Mouse (Mus musculus): ENCODE data around the gene Cdkl3.
"Not testable (repeated sequence)": the region's sequence is repeated elsewhere in the genome, so short reads cannot be mapped to it uniquely, and the experiment has no call there.

Gene Cdkl3

DNA sequence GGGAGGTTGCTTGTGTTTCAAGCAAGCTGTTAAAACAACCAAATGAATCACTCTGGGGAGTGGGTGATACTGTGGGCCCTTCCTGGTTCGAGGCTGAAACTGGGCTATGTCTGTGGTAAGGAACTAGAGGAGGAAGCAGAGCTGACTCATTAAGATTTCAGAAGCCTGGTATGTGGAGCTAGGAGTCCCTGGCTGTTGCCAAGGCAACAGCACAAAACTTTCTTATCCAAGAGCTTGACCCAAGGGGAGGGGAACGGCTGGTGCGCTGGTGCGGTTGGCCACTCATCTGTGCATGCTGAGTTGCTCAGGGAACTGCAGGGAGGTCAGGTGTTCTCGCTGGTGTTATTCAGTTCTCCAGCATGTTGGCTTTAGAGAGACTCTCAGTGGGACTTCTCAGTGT is 76.0 kb downstream of the Cdkl3 start:
- DNase-seq, result peak; percentile 73 to 76

DNA sequence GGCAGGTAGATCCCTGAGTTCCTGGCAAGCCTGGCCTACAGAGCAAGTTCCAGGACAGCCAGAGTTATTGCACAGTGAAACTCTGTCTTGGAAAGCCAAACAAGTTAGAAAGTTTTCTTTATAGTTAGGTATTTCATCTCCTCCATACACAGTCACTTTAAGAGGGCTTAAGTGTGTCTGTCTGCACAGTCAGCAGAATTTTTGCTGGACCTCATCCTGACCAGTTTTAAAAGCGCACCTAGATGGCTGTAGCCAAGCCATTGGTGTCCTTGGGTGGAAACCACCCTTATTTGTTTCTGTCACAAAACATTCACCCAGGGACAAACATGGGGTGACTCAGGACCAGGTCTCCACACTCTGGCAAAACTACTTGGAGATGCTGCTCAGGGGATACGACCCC is 76.6 kb downstream of the Cdkl3 start:
- no peak for DNase-seq

DNA sequence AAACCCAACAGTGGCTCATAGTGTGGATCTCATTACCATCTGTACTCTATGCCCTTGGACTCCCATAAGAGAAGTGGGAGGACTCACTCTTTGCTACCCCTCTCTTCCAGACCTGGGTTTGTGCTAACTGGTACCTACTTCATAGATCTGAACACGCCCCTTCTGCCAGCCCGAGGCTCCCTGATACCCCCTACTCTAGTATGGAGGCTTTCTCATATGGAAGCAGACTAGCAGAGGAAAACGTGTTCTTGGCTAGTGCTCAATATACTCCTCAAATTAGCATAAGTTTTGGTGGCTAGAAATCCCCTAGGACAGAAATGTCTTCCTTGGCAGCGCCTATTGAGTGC is 81.8 kb downstream of the Cdkl3 start:
- DNase-seq, result no peak

DNA sequence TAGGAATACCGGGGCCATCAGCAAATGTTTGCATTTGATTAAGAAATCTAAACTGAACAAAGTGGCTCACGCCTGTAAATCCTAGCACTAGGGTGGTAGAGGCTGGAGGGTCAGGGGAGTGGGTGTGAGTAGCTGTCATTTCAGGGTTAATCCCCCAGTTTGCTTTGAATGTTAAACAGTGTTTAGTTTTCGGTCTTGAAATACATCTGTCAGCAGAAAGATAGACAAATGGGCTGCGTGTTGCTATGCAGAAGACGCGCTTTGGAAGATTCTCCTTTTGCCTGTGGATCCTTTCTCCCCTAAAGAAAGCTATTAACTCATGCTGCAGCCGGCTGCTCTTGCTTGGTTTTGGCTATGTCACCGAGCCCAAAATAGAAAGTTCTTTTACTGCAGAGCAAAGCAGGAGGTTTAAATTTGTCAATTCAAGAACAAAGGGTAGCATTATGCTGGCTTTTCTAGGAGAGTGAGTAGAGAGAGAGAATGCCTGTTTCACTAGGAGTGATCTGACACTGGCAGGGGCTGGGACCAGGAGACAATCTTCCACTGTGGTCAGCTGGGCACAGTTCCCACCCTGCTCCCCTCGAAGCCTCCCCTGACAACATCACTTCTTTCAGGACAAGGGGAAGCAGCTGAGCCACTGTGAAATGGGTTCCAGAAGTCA is 82.3 kb downstream of the Cdkl3 start:
- DNase-seq, result no peak

DNA sequence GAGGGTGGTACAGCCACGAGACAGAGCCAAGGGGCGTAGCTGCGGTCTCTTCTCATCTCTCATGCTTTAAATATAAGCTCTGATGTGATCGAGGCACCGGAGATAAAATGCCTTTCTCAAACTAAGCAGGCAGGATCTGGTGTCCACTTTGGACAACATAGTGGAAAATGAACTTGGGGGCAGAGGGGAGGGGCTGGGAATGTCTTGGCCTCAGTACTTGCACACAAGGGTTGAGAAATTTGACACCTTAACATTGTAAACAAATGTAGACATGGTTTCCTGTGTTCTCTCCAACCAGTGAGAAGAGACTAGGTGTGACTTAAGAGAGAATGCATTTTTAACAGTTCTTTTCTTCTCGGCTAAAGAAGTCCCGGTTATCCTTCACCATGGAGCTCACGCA is 85.3 kb downstream of the Cdkl3 start:
- no peak for DNase-seq

DNA sequence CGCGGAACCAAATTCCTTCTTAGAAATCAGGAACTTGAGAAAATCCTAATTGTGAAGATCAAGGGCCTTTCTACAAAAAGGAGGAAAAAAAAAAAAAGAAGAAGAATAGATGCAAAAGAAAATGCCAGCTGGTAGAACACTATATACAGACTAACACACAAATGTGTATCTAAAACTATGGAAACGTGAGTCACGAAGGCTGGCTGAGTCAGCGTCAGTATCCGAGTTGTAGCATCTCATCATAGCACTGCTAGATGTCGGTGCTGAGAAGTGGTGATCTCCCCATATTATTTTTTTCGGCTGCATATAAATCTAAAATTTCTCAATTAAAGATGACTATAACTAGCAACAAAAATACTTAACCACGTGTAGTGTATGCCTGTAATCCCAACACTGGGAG is 87.2 kb downstream of the Cdkl3 start:
- DNase-seq, result no peak

DNA sequence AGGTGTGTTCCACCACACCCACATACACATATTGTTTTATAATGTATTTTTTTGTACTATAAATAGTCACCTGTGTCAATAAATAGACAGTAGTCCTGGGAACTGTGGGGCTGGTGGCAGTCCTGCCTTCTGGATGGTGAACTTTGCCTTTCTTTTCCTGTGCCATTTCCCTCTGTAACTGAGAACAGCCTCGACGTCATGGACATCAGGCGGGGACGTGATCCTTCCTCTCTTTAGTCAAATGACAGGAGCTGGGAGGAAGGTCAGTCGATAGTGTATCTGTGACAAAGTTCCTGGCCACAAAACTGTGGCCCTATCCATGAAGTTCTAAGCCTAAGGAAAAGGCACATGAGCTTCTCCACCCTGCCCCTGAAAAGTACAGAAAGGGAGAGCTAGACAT is 90.5 kb downstream of the Cdkl3 start:
- DNase-seq, result peak; percentile 33 to 57

DNA sequence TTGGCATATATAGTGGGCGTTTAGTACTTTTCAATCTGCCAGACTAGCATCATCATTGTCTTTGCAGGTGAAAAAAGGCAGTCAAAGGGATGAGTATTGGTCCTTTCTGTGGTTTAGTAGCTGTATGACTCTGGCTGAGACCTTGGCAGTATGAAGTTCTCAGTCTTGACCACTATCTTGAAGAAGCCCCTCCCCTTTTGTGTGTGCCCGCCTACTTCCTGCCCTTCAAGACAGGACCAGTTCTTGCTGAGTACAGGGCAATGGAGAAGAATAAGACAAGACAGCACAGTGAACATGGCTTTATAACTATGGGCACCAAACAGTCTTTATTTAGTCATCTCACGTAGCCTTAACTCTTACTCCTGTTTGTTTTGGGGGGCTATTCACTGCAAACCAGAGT is 93.0 kb downstream of the Cdkl3 start:
- DNase-seq, result no peak

DNA sequence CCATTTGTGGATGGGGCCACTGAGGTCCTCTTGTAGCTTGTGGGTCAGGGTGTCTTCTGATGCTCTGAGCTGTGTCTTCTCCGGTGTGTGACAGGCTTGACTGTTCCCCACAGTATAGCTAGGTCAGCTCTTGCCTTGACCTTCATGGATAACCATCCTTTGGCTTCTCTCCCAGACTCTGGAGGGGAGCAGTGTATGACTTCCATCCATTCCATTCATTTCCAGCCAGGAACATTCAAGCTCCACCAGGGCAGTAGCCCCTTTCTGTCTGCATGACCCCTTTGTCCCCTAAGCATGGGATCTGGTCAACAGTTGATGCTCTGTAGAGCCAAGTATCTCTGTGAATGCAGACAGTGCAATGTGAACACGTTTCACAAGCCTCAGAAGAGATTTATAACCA is 93.6 kb downstream of the Cdkl3 start:
- no peak for DNase-seq

DNA sequence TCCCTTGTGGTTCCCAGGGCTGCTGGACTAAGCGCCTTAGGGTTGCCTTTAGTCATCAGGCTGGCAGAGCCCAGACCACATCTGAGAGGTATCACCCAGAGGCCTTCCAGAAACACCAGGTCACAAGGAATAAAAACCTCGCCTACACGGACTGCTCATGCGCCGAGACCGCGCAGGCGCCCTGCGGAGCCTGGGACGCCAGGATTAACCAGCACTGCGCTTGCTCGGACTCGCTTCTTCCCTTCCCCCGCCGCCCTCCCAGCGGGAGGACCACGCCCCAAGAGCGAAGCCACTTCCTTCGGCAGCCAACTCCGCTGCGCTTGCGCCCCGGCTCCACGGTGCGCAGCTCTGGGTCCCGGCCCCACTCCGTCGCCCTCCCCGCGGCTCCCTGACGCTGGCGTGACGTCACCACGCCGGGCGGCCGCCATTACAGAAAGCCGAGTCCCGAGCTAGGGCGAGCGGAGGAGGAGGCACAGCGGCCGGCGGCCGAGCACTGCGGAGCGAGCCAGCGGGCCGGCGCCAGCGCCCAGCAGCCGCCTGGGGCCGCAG is 94.5 kb downstream of the Cdkl3 start, which contains the start of gene Ppp2ca:
Gene Ppp2ca (plus strand): TSS at position 284 of the 549 bp plus-strand sequence.
- peak; percentile 99 for DNase-seq

DNA sequence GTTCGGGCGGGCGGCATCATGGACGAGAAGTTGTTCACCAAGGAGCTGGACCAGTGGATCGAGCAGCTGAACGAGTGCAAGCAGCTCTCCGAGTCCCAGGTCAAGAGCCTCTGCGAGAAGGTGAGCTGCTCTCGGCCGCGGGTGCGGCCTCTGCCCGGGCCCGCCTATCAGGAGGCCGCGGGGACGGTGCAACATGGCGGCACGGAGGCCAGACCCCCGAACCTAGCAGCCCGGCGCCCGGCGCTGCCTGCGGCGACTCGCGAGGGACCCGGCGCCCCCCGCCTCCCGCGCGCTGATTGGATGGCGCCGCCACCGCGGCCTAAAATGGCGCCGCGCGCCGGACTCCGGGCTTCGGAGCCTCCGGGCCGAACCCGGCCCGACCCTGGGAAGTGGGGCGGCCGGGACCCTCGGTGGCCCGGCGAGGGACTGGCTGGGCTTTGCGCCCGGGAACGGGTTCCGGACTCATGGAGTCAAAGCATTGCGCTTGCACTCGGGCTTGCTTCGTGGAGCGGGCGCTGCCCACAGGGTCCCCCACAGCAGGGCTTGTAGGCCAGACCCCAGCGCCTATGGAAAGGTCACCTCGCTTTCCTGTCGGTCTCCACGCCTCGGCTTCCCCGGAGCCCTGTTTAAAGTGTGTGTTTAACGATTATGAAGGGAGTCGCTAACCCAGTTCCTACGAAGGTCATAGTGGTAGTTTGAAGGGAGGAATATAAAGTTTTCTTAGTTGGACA is 95.2 kb downstream of the Cdkl3 start:
- DNase-seq, result peak; percentile 53 to 56

DNA sequence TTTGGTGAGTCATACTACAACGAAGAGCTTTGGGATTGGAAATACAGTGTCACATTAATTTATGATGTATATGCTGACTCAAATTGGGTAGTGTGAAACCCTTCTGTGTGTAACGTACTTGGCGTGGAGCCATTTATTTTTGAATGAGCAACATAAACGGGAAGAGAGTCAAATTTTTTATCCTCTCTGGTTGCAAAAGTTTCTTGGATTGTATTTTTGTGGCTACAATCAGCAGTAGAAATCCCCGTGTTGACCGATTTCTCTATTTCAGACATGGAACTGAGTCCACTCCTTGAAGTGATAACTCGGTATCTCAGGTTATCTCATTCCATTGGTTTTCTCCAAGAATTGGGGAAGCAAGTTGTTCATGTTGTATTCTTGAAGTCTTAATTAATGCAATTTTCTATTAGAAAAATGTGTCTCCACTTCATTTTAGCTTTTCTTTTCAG is 95.8 kb downstream of the Cdkl3 start:
- DNase-seq, result no peak

DNA sequence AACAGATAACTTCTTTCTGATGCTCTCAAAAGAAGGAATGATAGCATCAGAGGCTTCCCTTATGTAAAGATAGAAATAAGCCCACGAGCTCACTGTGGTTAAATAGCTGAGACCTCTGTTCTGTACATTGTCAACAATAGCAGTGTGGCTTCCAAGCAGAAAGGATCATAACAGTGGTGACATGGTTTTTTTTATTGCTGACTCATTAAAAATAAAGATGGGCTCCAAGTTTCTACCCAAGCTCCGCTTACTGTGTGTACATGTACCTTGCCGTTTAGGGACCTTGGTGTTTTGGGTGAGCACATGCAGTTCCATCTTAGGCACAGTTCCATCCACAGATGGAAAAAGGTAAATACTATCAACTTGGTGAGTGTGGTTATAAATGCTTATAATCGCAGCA is 99.0 kb downstream of the Cdkl3 start:
- no peak for DNase-seq

DNA sequence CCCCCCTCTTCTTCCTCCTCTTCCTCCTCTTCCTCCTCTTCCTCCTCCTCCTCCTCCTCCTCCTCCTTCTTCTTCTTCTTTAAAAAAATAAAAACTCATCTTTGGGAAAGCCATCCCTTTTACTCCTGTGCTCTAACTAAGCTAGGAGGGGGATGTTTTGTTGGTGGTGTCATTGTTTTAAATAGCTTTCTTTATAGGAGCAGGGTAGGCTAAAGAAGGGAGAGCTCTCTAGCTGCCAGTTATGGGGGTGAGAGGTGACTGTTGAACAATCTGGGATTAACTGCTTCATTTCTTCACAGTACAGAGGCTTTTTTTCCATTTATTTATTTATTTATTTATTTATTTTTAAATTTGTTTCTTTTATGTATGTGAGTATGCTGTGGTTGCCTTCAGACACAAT is 101.5 kb downstream of the Cdkl3 start:
- DNase-seq, result no peak

DNA sequence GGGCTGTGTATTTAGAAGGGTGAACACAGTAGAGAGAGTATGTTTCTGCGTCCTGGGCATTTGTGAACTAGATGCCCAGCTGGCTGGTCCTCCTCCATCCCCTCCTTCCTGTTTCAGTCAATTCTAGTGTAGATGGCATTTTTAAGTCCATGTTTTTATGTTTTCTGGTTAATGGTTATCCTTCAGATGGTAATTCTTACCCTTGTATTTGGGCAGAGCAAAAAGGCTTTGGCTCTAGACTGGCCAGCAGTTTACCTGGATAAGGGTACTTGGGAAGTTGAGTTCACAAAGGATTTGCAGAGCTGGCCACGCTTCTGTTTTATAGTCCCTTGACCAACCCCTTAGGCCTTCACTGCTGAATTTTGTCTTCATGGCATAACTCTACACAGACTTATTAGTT is 102.0 kb downstream of the Cdkl3 start:
- DNase-seq, result no peak

DNA sequence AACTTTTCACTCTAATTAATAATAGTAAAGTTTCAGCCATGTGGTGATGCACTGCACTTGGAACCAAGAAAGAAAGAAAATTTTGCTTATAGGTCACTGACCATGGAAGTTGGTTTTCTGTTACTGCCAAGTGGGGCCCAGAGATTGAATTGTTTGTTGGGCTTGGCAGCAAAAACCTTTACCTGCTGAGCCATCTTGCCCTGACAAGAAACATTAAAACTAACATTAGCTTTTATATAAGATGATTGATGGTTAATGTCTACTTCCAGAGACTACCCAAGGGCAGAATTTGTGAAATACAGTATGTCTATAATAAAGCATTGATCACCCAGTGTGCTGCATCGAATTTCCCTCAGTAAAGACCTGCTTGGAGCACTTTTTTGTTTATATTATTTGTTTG is 102.4 kb downstream of the Cdkl3 start:
- no peak for DNase-seq

DNA sequence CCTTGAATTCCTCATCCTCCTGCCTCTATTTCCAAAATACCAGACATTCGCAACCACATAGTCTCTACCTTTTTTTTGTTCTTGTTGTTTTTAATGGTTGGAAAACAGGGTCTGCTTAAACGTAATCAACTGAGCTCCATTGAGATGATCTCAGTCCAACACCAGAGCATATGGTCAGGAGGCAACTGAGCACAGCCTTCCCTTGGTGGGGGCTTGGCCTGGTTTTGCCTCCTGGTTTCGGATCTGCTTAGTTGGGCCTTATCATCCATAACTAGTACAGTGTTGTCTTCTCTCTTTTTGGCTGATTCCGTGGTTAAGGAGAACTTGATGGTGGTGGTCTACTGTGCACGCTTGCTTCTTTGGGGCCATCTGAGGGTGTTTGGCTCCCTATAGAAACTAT is 104.8 kb downstream of the Cdkl3 start:
- no peak for DNase-seq

DNA sequence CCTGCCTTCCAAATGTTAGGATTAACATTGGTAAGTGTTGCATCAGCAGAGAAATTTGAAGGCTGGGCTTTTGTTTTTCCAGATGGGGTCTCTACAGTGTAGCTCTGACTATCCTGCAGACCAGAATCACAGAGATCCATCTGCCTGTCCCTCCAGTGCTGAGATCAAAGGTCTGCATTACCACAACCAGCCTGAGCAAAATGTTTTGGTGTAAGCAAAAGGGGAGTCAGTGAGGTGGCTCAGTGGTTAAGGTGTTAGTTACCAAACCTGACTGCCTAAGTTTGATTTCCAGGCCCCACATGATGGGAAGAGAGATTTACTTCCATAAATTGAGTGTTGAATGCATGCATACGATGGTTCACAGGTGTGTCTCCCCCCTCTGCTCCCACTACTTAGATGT is 105.4 kb downstream of the Cdkl3 start:
- DNase-seq, result no peak

DNA sequence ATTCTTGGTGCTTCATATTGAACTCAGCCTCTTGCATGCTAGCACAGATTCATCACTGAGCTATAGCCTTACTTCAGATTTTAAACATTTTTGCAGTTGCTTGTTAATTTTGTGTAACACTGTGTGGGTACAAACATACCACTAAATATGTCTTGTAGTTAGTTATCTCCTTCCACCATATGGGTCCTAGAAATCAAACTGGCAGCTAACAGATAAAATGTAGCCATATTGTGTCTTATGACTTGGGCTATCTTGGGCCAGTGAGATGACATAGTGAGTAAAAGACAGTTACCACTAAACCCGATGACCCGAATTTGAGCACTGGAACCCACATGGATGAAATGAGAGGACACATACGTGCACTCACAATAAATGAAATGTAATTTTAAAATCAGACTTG is 111.5 kb downstream of the Cdkl3 start:
- no peak for DNase-seq

DNA sequence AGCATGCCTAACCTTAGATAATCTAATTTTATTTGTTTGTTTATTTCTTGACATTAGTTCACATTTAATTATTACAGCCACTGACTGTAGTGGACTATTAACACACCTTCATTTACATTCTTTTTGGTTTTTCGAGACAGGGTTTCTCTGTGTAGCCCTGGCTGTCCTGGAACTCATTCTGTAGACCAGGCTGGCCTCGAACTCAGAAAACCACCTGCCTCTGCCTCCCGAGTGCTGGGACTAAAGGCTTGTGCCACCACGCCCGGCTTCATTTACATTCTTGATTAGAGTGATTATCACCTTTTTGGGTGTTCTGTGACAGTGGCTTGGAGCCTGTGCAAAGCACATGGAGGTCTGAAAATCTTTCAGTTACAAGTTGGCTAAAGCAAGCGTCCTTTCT is 112.1 kb downstream of the Cdkl3 start:
- not testable (repeated sequence) for DNase-seq

DNA sequence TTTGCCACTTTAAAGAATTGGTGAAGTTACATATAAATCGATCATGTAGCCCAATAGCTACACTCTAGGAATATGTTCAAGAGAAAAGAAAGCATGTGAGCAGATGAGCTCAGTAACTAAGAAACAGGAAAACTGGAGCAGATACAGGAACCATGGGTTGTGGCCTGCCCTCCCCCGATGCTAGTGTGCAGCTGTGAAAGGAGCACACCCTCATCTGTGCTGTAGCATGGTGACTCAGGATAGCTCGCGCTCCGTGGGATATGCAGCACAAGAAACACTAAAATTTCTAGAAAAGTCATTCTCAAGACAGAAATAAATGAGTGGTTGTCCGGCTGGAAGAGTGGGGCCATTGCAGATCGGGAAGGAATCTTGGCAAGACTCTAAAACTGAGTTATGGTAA is 113.1 kb downstream of the Cdkl3 start:
- no peak for DNase-seq

DNA sequence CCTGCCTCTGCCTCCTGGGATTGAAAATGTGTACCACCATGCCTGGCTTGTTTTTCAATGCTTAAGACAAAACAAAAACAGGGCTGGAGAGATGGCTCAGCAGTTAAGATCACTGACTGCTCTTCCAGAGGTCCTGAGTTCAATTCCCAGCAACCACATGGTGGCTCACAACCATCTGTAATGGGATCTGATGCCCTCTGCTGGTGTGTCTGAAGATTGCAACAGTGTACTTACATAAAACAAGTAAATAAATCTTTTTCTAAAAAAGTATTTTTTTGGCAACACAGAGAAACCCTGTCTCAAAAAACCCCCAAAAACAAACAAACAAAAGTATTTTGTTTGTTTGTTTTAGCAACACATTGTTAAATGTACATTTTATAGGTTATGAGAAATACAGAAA is 116.4 kb downstream of the Cdkl3 start:
- DNase-seq, result not testable (repeated sequence)

DNA sequence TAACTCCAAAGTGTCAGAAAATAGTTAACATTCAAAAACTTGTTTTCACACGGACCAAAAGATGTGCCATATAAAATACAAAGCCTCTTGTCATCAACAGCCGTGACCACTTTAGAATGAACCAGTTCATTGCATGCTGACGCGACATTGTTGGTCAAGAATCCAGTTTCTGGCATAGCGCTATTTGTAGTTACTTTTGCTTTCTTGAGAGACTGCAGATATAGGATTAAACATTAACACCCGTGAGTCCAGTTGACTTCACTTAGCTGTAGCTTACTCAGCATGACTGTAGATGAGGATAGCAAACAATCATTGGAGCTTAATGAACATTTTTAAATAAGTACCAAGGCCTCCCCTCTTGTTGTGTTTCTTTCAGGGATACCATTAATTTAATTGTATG is 118.0 kb downstream of the Cdkl3 start:
- DNase-seq, result no peak

DNA sequence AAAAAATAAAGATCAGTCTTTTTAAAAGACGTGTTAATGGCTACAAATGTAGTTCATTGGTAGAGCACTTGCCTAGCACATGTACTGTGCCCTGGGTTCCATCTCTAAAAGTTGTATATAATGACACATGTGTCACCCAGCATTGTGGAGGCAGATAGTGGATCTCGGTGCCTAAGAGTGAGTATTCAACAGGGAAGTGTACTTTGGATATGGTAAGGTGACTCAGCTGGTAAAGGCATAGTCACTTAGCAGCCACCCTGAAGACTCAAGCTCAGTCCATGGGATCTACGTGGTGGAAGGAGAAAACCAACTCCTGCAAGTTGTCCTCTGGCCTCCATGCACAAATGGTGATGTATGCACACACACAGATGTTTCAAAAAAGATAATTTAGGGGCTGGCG is 120.4 kb downstream of the Cdkl3 start:
- no peak for DNase-seq

DNA sequence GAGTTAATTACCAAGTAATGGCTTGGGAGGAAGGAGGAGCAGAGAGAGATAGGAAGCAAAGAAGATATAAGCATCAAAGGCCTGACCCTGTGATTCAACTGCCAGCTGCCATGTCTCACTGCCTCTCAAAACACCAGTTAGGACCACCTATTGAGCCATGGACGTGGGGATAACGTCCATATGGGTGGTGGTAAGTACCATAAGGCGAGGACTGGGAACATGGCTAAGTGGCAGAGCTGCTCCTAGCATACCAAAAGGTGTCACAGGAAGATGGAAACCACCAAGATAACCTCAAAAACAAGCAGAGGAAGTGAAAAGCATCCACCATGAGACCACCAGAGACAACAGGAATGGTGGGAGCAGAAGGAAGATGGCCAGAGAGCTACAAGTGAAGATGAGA is 123.1 kb downstream of the Cdkl3 start:
- DNase-seq, result no peak
